Mouse (Mus musculus) right cerebral cortex, postnatal 25 days (tissue): Measurements from ENCODE around the gene Neurl4.

Source experiments
- DNase-seq: peaks from one replicate; pipeline ENCODE4 v3.0.0; 2022

The Neurl4 gene

DNA sequence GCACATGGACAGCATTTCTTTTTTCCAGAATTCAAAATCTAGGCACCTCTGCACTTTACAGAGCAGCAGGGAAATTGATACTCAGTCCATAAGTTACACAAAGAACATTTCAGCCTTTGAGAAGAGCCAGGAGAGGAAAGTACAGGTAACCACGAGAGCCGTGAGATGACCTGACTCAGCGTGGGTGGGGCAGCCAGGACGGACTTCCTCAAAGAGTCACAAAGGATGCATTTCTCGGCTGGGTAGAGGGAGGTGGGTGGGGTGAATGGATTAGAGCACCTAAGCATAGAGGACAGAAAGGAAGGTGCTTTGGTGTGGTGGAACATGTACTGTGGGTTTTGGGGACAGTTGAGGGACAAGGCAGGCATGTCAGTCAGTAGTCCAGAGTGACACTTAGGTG, 61.0 kb downstream of the Neurl4 start:
- DNase-seq = no peak
